Mouse (Mus musculus) retina, postnatal 7 days (tissue): Measurements from ENCODE around the gene Gjb4.

Source experiments
- DNase-seq: peaks from one replicate; pipeline ENCODE4 v3.0.0-alpha.2; 2012; ENCODE audit warnings: low read depth, low spot score

The Gjb4 gene

GRCm38 (mm10) chr4:127311561-127311960, 42.3 kb downstream of the Gjb4 start:
- DNase-seq = no peak

- DNase-seq = no peak
Observed at GRCm38 (mm10) chr4:127306915-127307314, 47.0 kb downstream of the Gjb4 start.

GRCm38 (mm10) chr4:127303796-127304195, 50.1 kb downstream of the Gjb4 start:
- DNase-seq = no peak
